Mouse (Mus musculus) brain, embryonic 14.5 days (tissue): ENCODE data around the gene Mnat1.

ENCODE experiments used
- CTCF ChIP-seq: fragments of 200-500 bp; IDR thresholded peaks from 2 replicates; pipeline ENCODE4 v1.5.1; 2012; ENCODE audit warnings: inconsistent platforms, mild to moderate bottlenecking, moderate library complexity, borderline replicate concordance; ENCODE audit not compliant: insufficient read depth, insufficient read length; ENCODE audit errors: extremely low read depth
- POLR2A ChIP-seq: fragments of 200-500 bp; IDR thresholded peaks from 2 replicates; pipeline ENCODE4 v1.6.1; 2012; ENCODE audit warnings: mild to moderate bottlenecking, inconsistent platforms, borderline replicate concordance; ENCODE audit not compliant: poor library complexity, insufficient read depth, insufficient read length, severe bottlenecking; ENCODE audit errors: extremely low read depth

DNA sequence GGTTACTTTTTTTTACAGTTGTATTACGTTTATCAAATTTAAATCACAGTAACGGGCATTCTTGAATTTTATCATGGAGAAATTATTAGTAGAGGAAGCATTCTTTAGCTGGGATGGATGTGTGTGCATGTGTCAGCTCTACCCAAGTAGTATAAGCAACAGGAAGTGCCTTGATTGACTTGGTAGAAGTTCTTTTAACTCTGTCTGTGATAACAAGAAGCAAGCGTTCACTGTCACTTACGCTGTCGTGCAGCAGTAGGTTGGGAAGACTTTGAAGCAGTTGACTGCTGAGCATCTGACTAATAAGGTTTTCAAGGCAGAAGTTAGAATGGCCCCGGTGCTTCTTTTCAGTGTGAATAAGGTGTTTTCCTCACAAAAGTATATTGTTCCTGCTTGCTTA lies 47.3 kb downstream of the Mnat1 start:
- no peak for TF ChIP-seq CTCF
- no peak for TF ChIP-seq POLR2A
